Mouse (Mus musculus): ENCODE results near the gene Sec61a1. TPM values are rescaled to one million over a fixed set of nuclear protein-coding genes. Genes with fewer than 3 reads are reported as not detected.

The Sec61a1 gene
- polyA plus RNA-seq, 3 experiments from 2014 or later: 183 to 218 (median 188) TPM

DNA sequence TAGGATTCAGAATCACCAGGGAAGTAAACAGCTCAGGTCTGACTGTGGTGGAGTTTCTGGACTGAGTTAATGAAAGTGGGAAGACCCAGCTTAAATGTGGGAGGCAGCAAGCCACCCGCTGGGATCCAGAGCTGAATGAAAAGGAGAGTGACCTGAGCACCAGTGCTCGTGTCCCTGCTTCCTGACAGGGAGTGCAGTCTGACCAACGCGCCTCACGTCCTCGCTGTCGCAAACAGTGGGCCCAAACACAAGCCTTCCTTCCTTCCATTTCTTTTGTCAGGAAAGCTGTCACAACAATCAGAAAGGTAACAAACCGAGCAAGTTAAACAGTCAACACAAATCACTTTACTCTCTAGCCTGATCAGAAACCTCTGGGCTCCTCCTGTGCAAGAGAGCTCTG, 2.7 kb downstream of the Sec61a1 start:
- ATAC-seq: no peak

DNA sequence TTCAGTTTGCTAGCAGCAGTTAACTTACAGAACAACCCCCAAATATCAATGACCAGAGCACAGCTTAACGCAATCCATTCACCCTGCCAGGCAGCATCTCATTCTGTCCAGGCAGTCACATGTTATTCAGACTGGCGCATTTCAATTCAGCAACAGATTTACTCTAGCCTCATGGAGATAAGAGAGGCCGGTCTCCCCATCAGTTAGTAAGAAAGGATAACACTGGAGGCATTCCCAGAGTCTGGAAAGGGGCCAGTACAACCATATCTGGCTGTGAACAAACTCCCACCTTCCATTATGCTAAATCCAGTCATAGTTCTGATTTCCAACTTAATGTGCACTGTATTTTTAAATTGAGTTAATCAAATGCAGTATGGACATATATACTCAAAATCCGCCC, 4.2 kb downstream of the Sec61a1 start:
- no peak for ATAC-seq

DNA sequence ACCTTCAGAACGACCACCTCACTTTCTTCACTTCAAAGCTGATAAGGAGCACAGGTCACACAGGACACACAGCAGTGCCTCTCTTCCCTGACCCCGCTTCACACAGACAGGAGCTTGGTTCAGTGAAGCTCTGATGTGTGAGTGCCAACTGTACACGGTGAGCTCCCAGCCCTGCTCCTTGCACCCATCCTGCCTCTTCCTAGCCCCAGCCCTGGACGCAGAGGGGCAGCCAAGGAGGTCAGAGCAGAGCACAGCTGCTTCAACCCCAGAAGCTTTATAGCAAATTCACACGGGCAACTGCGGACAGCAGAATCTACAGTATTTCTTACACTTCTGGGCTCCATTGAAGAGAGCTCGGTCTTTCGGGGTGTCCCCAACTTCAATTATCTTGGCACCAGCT, 4.7 kb downstream of the Sec61a1 start:
- no peak for ATAC-seq

DNA sequence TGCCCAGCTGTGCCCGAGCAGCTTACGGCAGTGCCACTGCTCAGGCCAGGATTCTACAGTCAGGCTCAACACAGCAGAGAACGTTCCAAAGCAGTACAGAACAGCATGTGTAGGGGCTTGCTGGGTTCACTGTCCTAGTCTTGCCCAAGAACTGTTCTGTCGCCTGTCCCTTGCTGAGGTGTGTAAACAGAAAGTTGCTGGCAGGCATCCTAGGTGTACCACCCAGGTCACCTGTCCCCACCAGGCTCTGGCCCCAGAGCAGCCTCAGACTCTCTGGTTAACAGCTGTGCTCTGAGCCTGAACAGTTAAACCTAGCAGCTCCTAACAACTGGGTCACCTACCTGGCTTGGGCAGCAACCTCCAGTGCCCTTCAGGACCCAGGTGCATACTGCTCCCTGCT, 15.7 kb downstream of the Sec61a1 start:
- ATAC-seq: no peak

DNA sequence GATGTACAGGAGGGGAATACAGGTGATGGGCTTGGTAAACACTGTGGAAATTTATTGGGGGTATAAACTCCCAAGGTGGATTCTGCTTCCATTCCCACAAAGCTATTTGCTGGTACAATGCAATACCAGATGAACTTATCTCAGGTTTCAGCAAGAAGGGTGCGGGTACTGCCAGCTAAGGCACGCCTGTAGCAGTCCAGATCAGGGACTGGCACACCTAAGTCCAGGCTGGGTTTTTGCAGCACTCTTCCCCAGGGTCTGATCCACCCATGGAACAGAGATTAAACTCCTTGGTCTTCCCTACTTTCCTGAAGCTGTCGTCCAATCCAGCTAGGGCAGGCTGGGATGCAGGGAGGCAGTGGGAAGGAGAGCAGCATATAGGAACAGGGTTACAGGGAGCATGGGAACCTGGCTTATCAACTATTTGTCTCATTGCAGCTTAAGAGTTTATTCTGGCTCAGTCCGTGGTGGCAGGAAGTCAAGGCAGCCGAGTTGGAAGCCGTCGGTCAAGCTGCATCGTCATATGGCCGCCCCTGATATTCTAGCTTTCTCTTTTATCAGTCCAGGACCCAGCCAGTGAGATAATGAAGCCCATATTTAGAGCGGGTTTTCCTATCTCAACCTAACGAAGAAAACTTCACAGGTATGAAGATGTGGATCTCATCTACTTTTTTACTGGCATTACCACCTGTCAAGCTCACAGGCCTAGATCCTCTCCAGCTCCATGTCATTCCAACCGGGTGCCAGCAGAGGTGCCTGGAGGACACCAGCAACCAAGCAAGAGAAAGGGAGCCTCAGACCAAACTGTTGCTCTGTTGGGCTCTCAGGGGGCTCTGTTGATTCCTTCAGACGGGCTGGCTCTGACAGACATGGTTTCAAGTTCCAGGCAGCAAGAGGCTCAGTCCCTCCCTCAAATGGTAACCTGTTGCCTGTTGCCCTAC, 16.4 kb downstream of the Sec61a1 start:
- no peak for ATAC-seq

DNA sequence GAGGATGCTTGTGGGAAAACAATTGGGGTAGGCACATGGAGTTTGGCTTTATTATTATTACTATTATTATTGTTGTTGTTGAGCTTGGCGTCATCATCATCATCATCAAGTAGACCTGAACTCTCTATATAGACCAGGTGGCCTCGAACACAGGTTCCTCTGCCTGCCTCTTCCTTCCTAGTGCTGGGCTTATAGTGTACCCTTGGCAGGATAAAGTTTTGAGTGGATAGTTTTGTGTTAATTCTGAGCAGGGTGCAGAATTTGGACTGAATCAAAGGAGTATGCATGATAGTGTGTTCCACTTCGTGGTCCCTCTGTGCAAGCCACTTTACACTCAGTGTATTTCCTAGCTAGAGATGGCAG, 18.3 kb downstream of the Sec61a1 start:
- ATAC-seq: no peak

DNA sequence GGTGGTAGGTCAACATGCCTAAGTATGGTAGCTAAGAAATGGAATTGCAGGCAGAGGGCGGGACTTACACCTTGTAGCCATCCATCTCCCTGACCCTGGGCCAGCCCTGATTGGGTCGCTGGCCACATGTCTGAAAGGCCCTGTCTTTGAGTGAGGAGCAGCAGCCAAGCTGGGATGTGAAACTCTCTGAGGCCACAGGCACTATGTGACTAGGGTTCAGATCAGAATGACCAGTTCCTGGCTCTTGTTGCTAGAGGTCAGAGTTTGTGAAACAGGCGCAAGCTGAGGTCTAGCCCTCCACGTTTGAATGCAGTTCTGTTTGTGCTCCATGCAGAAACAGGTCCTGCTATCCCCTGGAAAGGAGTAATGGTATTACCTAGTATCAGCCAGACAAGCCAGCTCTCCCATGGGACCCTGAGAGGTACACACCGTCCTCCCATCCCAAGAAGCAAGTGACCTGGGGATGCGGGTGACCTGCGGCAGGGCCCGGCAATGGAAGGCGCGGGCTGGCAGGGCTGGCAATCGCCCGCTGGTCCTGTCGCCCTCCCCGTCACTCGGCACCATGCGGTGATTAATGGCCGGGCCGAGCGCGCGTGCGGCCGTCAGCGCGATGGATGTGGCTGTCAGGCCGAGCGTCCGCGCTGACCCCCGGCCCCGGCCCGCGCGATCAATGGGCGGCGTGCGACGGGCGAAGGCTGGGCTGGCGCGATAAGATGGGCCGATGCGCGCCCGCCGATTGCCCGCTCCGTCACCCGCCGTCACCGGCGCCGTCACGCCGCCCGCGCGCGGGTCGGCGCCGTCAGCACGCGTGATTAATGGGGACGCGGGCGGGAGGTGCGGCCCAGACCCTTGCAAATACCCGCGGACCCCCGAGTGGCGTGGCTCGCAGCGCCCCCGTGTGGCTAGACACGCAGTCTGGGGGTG, 19.0 kb downstream of the Sec61a1 start:
- peak; percentile 41 for ATAC-seq

DNA sequence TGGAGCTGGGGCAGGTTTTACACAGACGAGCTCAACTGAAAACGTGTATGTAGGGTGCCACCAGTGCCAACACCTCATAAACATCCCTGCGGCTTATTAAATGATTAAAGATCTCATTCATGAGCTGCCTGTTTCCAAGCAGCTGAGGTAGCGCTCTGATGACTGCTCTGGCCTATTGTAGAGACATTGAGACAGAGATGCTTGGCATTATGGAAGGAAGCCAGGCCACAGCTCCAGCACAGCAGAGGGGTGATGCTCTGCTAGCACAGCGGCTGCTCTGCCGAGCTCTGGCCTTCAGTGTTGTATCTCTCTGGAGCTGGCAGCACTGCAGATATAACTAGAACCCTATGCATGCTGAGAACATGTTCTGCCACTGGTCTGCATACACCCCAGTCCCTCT, 25.0 kb downstream of the Sec61a1 start:
- ATAC-seq: no peak

DNA sequence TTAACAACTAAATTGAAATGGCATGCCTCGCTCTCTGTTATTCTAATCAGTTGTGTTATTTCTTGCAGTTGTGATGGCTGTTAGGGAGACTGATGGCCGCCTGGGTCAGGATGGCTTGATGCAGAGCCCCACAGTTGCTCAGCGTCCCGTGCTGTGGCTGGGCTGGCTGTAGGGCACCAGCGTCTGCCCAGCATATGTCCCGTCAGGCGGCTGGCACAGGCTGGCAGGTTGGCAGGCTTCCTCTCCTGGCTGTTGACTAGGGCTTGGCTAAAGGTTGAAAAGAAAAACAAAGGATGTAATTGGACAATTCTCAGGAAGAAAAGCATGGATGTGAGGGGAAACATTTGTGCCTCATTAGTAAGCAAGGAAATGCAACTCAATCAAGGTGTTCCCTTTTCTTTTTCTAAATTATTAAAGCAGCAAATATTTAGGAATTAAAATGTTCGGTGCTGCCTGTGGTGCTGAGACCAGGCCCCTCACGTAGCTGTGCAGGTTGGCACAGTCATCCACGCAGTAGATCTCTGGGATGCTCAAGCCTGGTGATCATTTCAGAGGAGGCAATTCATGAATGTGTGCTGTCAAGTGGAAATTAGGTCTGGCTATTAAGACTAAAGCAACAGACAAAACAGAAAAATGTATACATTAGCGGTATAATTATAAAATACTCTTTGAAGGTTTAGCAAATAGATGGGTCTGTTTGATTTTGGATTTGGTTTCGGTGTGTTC, 27.9 kb downstream of the Sec61a1 start:
- ATAC-seq: no peak

DNA sequence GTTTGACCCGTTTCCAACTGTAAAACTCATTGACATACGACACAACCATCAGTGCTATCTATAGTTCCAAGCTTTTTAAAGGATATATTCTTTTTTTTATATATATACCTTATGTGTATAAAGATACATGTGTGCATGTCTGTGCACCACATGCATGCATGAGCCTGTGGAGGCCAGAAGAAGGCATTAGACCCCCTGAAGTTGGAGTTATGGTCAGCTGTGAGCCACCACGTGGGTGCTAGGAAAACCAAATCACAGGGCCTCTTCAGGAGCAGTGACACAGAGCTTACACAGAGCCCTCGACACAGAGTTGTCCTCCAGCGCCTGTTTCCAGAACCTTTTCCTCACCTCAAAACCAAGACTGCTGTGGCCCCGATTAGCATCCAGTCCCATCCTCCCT, 28.9 kb downstream of the Sec61a1 start:
- ATAC-seq: no peak

DNA sequence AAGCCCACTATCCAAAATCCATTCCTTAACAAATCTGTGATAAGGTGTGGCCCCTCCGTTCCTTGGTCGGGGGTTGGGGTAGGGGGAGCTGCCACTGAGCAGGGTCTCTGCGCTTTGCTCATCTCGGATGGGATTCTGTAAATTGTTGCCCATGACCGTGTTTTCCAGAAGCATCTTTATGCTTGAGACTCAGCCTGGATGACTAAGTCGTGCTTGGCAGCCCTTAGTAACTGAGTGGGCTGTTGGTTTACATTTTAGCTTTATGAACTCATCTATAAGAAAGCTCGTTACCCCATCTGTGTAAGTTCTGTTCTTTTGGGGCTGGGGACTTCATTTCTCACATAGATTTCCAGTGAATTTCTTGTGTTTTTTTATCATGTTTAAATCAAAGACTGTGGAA, 29.7 kb downstream of the Sec61a1 start:
- ATAC-seq: no peak

DNA sequence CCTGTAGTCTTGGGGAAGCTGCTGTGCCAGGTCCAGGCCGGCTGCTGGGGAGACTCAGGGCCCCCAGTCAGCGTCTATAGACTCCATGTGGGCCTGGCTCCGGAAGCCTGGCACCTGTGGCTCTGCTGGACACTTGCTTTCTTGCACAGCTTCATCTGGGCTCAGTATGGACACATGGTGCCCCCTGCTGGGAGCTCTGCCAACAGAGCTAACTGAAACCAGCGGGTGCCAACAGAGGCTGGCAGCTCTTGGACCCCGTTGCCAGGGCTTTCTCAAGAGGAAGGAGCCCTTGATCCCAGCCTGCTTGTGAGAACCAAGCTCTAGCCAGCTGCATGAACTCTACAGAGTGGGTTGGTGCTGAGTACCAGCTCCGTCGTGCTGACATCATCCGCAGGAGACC, 31.8 kb downstream of the Sec61a1 start:
- ATAC-seq: no peak

DNA sequence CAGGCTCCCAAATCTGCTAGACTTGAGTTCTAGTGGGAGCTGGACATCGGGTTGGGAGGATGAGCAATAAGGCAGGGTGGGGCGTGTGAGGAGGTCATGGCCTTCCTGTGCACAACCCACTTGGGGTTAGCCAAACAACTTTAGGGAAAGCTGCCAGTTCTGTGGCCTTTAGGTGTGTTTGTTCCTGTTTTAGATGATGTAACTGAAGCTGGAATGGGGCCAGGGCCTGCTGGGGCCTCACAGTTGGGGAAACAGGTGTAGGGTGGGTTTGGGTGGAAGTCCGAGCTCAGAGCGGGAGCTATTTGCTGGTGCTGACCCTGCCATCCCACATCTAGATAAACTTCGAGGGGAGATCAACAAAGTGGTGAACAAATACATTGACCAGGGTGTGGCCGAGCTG, 33.3 kb downstream of the Sec61a1 start:
- no peak for ATAC-seq

DNA sequence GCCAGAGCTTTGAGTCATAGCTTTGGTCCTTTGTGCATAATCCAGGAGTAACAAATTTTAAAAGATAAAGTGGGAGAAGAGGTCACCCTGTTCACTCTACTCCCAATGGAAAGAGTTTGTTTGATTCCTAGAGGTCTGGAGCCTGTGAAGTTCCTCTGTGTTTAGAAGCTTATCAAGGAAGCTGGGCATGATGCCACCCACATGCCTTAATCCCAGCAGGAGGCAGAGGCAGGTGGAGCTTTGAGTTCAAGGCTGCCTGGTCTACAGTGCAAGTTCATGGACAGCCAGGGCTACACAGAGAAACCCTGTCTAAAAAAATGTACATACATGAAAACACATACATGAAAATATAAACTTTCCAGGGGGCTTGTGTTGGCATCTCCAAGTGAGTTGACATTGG, 34.8 kb downstream of the Sec61a1 start:
- no peak for ATAC-seq

DNA sequence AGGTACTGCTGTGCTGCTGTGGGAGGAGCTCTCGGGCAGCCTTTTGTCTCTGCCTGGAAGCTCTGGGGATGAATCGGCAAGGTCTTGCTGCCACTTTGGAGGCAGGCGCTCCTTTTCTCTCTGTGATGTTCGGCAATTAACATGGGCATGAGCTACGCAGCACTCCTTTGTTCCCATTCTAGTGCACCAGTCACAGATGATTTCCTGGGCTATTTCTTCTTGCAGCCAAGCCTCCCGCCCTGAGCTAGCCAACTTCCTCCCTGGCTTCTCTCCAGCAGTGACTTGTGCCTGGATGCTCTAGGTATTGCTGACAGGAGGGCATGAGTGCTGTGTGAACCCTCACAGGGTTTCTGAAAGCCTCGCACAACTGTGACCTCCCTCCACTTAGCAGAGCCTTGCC, 35.6 kb downstream of the Sec61a1 start:
- ATAC-seq: no peak

DNA sequence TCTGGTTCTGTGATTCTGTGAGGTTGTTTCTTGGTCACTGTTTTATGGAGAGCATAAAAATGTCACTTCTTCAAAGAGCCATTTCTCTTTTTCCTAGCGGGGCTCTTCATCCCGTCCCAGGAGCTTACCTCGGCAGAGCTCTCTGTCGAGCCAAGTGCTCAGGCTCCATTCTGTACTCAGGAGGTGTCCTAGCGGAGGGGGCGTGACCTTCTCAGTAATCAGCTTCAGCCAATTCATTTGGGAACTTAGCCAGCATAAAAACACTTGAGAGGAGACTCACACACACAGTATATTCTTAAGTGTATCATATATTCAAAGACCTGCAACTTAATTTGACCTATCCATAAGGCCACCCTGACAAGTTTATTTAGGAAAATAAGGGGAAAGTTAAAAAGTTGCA, 38.3 kb downstream of the Sec61a1 start:
- ATAC-seq: no peak

DNA sequence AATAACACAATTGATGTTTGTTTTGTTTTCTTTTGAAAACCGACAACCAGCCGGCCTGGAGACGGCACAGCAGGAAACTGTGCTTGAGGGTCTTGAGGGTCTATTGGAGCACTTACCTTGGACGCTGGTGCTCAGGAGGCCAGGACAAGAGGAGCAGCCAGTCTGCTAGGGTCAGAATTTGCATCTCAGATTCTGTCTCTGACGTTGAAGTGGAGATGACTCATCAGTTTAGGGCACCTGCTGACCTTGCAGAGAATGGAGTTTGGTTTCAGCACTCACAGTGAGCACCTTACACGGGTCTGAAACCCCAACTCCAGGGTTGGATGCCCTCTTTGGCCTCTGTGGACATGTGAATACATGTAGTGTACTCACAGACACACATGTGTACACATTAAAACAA, 48.8 kb downstream of the Sec61a1 start:
- ATAC-seq: no peak

DNA sequence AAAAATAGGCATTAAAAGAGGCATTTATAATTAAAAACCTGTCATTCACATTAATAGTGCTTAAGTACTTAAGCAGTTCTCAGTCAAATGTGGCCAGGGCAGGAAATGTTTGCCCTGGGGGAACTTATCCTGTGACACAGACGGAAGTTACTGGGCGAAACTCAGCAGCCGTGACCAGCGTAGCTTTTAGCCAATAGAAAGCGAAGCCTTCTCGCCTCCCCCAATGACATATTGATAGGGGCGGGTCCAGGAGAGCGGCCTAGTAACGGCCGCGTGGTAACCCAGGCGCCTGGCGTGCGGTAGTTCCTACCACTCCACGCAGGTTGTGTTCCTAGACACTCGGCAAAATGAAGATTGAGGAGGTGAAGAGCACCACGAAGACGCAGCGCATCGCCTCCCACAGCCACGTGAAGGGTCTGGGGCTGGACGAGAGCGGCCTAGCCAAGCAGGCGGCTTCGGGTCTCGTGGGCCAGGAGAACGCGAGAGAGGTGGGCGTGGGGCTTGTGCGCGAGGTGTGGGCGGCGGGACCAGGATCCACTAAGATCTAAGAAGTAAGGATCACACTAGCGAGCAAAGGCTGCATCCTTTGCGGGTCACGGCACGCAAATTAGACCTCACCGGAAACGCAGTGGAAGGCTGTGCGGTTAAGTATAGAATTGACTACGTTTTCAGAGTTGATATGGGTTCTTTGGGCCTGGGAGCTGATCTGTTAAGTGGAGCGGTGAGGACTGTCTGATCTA, 53.4 kb downstream of the Sec61a1 start, which contains the start of gene Ruvbl1:
TSS of gene Ruvbl1 (plus strand) at position 229 of the 740 bp plus-strand sequence.
- ATAC-seq: peak; percentile 99

DNA sequence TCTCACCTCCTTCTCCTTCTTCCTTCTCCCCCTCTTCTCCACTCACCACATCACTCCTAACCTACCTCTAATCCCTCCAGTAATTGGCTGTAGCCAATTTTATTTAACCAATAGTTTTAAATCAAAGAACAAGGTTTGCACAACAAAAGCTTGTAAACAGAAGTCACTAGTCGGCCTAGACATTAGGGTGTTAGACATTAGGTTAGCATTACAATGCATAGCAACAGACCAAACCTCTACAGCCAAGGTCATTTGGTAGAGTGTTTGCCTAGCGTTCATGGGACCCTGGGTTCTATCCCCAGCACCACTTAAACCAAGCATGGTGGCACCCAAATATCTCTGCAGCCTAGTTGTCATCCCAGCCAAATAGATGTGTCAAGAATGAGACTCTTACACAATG, 64.2 kb downstream of the Sec61a1 start:
- no peak for ATAC-seq
